Mouse (Mus musculus): ENCODE measurements around the gene Olfr1419. TPM values are rescaled to one million over a fixed set of nuclear protein-coding genes. Genes with fewer than 3 reads are reported as not detected.
"Not testable (repeated sequence)": the region's sequence is repeated elsewhere in the genome, so short reads cannot be mapped to it uniquely, and the experiment has no call there.

Olfr1419 gene
- not detected in 2 replicates for polyA plus RNA-seq (2016; fragmentation: Nextera tagmentation; extraction: Ambion mirVana)

- 58% methylated on average over 1 of the region's 1 CpGs for WGBS
- no peaks in the 10 kb centered on the region for H3K36me3 ChIP-seq
- no peaks in the 10 kb centered on the region for H3K9me3 ChIP-seq (replicated peaks)
- no peak for DNase-seq (ENCODE audit: low spot score)
- no peak within 1 kb of the TSS for H3K27ac ChIP-seq (replicated peaks)
- H3K4me1 ChIP-seq: no peaks in the 10 kb centered on the region
- no peaks in the 10 kb centered on the region for H3K27me3 ChIP-seq (ENCODE audit: low read depth, poor library complexity, severe bottlenecking)
- no peak within 1 kb of the TSS for H3K4me3 ChIP-seq
Observed at GRCm38 (mm10) chr19:11875006-11875405, at the start of gene Olfr1419. Gene Olfr1419, minus strand, starts transcription at chr19:11875106.

DNA sequence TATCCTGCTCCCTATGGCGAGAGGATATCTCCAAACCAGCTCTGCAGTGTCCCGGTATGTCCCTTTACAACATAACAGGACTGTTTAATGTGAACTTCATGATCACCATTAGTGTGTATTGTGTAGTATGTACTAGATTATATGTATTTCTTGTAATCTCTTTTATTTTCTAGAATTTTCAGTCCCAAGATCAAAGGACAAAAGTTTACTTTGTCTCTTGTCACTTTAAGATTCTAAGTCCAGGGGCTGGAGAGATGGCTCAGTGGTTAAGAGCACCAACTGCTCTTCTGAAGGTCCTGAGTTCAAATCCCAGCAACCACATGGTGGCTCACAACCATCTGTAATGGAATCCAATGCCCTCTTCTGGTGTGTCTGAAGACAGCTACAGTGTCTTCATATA is 47.6 kb upstream of the Olfr1419 start:
- not testable (repeated sequence) for H3K9me3 ChIP-seq (replicated peaks); DNase-seq (ENCODE audit: low spot score); H3K4me3 ChIP-seq; H3K27ac ChIP-seq (replicated peaks); H3K27me3 ChIP-seq (ENCODE audit: low read depth, poor library complexity, severe bottlenecking); H3K4me1 ChIP-seq
- WGBS: 96% methylated on average over 2 of the region's 2 CpGs
- H3K36me3 ChIP-seq: peaks cover 91% of the 10 kb centered on the region

- Histone ChIP-seq H3K27me3 (ENCODE audit: low read depth, poor library complexity, severe bottlenecking) (no peaks in the 10 kb centered on the region), H3K4me3 (no peak overlapping the region), H3K9me3 (replicated peaks) (no peaks in the 10 kb centered on the region), H3K36me3 (peaks cover 91% of the 10 kb centered on the region), H3K27ac (replicated peaks) (no peak overlapping the region), H3K4me1 (no peaks in the 10 kb centered on the region)
- WGBS: 100% methylated on average over 1 of the region's 1 CpGs
- no peak for DNase-seq (ENCODE audit: low spot score)
Observed at GRCm38 (mm10) chr19:11922068-11922467, 47.2 kb upstream of the Olfr1419 start.

GRCm38 (mm10) chr19:11915804-11916203 is 40.9 kb upstream of the Olfr1419 start:
- Histone ChIP-seq H3K9me3 (replicated peaks) (no peaks in the 10 kb centered on the region), H3K4me1 (peaks cover 32% of the 10 kb centered on the region), H3K36me3 (peaks cover 57% of the 10 kb centered on the region), H3K4me3 (no peak overlapping the region), H3K27me3 (ENCODE audit: low read depth, poor library complexity, severe bottlenecking) (no peaks in the 10 kb centered on the region), H3K27ac (replicated peaks) (no peak overlapping the region)
- 78% methylated on average over 2 of the region's 2 CpGs for WGBS
- no peak for DNase-seq (ENCODE audit: low spot score)

- Histone ChIP-seq H3K9me3 (replicated peaks) (no peaks in the 10 kb centered on the region), H3K27ac (replicated peaks) (peak overlapping the region; percentile 96)
- DNase-seq (ENCODE audit: low spot score): no peak
Observed at GRCm38 (mm10) chr19:11912533-11913121, 37.7 kb upstream of the Olfr1419 start.

DNA sequence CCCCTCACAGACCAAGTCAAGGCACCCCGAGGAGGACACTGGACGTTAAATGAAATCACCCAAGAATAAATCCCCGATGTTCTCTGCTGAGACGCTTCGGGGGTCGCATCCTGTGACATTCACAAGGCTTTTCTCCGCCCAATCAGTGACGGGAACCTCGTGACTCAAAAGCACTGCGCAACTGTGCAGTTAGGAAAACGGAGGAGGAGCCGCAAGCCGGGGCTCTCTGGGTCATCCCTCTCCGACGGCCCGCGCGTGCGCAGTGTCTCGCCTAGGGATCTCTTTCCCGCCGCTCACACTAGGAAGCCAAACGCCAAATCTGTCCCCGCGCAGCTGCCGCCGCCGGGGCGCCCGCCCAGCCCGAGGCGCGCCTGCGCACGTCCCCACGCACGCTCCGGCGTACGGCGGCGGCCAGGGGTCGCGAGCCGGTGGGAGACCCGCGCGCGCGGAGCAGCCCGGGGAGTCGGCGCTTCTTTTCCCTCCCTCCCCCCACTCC is 37.2 kb upstream of the Olfr1419 start, which contains the start of gene Patl1:
Gene Patl1, plus strand, starts transcription at position 363 of the 496 bp plus-strand sequence.
- peak within 1 kb of the TSS; percentile 96 for H3K27ac ChIP-seq (replicated peaks)
- peaks cover 32% of the 10 kb centered on the region for H3K4me1 ChIP-seq
- H3K27me3 ChIP-seq (ENCODE audit: low read depth, poor library complexity, severe bottlenecking): no peaks in the 10 kb centered on the region
- no peaks in the 10 kb centered on the region for H3K9me3 ChIP-seq (replicated peaks)
- peaks cover 27% of the 10 kb centered on the region for H3K36me3 ChIP-seq
- DNase-seq (ENCODE audit: low spot score): peak; percentile 98
- WGBS: under 1% methylated on average over 41 of the region's 53 CpGs
- H3K4me3 ChIP-seq: peak within 1 kb of the TSS; percentile 91

More at GRCm38 (mm10) chr19:11912533-11913121, 37.7 kb upstream of the Olfr1419 start:
- Histone ChIP-seq H3K4me1 (peaks cover 32% of the 10 kb centered on the region), H3K27me3 (ENCODE audit: low read depth, poor library complexity, severe bottlenecking) (no peaks in the 10 kb centered on the region), H3K4me3 (peak overlapping the region; percentile 91), H3K36me3 (peaks cover 32% of the 10 kb centered on the region)
- WGBS: 1% methylated on average over 45 of the region's 54 CpGs

DNA sequence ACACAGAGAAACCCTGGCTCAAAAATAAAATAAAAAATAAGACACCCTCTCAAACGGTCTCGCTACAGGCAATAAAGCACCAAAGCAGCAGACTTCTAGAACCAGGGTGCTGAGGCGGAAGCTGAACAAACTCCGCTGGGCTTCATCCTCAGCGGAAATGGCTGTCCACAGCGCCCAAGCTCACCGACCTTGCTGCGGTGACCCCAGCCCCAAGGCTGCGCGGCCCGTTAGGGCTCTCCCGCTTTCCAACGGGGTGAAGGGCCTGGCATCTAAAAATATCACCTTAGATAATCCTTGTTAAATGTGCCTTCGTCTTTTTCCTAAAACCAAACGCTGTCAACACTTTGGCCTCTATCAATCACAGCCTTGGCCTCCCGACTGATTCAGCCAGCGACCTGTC is 36.7 kb upstream of the Olfr1419 start:
- peak overlapping the region; percentile 96 for H3K27ac ChIP-seq (replicated peaks)
- peaks cover 22% of the 10 kb centered on the region for H3K36me3 ChIP-seq
- no peaks in the 10 kb centered on the region for H3K9me3 ChIP-seq (replicated peaks)
- H3K4me3 ChIP-seq: peak overlapping the region; percentile 91
- 3% methylated on average over 17 of the region's 17 CpGs for WGBS
- no peaks in the 10 kb centered on the region for H3K27me3 ChIP-seq (ENCODE audit: low read depth, poor library complexity, severe bottlenecking)
- DNase-seq (ENCODE audit: low spot score): no peak
- peaks cover 32% of the 10 kb centered on the region for H3K4me1 ChIP-seq

DNA sequence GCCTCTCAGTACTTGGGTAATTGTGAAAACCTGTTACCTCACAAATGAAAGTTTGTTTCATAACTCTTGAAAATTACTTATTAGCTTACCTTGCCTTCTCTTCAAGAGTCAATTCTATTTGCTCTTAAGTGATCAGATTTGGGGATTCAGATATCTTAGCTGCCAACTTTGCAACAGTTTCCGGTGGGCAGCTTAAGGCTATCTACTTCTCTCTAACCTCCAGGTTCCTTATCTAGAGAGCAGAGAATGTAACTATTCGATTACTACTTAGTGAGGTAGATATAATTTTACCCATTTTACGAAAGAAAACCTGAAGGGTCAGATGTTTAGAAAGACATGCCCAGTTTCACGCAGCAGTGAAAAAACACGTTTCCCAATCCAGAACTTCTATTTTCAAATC is 36.1 kb upstream of the Olfr1419 start:
- 91% methylated on average over 5 of the region's 5 CpGs for WGBS
- Histone ChIP-seq H3K4me3 (peak overlapping the region; percentile 91; the same call in 1 of the 2 replicates), H3K9me3 (replicated peaks) (no peaks in the 10 kb centered on the region), H3K4me1 (peaks cover 30% of the 10 kb centered on the region), H3K36me3 (peaks cover 17% of the 10 kb centered on the region), H3K27ac (replicated peaks) (no peak overlapping the region), H3K27me3 (ENCODE audit: low read depth, poor library complexity, severe bottlenecking) (no peaks in the 10 kb centered on the region)
- no peak for DNase-seq (ENCODE audit: low spot score)

DNA sequence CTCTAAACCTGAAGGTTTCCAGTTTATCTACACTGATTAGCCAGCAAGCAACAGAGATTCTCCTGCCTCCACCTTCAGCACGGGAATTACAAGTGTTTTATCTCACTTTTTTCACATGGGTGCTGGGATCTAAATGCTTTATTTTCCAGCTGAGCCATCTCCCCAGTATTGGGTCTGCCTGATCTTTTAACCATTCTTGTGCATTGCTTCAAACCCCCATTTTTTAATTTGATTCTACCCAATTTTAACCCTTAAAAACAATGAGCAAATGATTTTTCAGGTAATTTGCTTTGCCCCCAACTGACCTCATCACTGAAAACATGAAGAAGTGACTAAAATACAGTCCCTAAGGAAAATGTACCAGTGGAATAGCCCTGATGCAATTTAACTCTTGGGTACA is 11.4 kb upstream of the Olfr1419 start, which contains the start of gene Olfr1420:
Gene Olfr1420, plus strand, starts transcription at position 301 of the 400 bp plus-strand sequence.
- no peak within 1 kb of the TSS for H3K4me3 ChIP-seq
- no peaks in the 10 kb centered on the region for H3K9me3 ChIP-seq (replicated peaks)
- no peaks in the 10 kb centered on the region for H3K27me3 ChIP-seq (ENCODE audit: low read depth, poor library complexity, severe bottlenecking)
- WGBS: 44% methylated on average over 1 of the region's 1 CpGs
- no peaks in the 10 kb centered on the region for H3K4me1 ChIP-seq
- no peak for DNase-seq (ENCODE audit: low spot score)
- no peak within 1 kb of the TSS for H3K27ac ChIP-seq (replicated peaks)
- H3K36me3 ChIP-seq: no peaks in the 10 kb centered on the region

- H3K27ac ChIP-seq (replicated peaks); H3K9me3 ChIP-seq (replicated peaks); H3K36me3 ChIP-seq; DNase-seq (ENCODE audit: low spot score); H3K4me1 ChIP-seq; H3K27me3 ChIP-seq (ENCODE audit: low read depth, poor library complexity, severe bottlenecking); H3K4me3 ChIP-seq: not testable (repeated sequence)
- 65% methylated on average over 22 of the region's 22 CpGs for WGBS
Observed at GRCm38 (mm10) chr19:11878404-11878803, 3.5 kb upstream of the Olfr1419 start.

- WGBS: 82% methylated on average over 2 of the region's 2 CpGs
- Histone ChIP-seq H3K9me3 (replicated peaks) (peaks cover 6% of the 10 kb centered on the region), H3K27me3 (ENCODE audit: low read depth, poor library complexity, severe bottlenecking) (no peaks in the 10 kb centered on the region)
Observed at GRCm38 (mm10) chr19:11867837-11868236, 7.1 kb downstream of the Olfr1419 start.

DNA sequence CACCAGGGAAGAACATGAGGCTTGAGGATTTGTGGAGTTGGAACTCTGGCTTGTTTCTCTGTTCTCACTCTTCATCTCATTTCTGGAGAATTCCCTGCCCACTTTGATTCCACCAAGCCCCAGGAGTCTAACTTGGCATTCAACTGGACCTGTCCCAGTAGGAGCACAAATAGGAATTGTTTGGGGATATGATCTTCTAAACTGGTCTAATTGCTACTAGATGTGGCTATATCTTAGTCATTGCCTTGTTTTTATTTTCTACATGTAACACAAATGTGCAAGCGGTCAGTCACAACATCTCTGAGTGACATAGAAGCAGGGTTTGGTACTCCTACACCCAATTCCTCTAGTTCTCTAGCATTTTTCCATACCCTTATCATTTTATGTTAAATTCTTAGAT is 13.9 kb downstream of the Olfr1419 start, which contains the start of gene Olfr1418:
Gene Olfr1418, minus strand, starts transcription at position 101 of the 400 bp plus-strand sequence.
- Histone ChIP-seq H3K4me3 (no peak within 1 kb of the TSS), H3K27ac (replicated peaks) (no peak within 1 kb of the TSS), H3K4me1 (no peaks in the 10 kb centered on the region), H3K27me3 (ENCODE audit: low read depth, poor library complexity, severe bottlenecking) (no peaks in the 10 kb centered on the region), H3K9me3 (replicated peaks) (no peaks in the 10 kb centered on the region; the same call in 1 of the 2 replicates), H3K36me3 (no peaks in the 10 kb centered on the region)
- DNase-seq (ENCODE audit: low spot score): no peak
- 89% methylated on average over 1 of the region's 1 CpGs for WGBS

More at GRCm38 (mm10) chr19:11867837-11868236, 7.1 kb downstream of the Olfr1419 start:
- H3K36me3 ChIP-seq: no peaks in the 10 kb centered on the region
- no peaks in the 10 kb centered on the region for H3K4me1 ChIP-seq
- no peak for DNase-seq (ENCODE audit: low spot score)
- no peak overlapping the region for H3K4me3 ChIP-seq
- no peak overlapping the region for H3K27ac ChIP-seq (replicated peaks)

DNA sequence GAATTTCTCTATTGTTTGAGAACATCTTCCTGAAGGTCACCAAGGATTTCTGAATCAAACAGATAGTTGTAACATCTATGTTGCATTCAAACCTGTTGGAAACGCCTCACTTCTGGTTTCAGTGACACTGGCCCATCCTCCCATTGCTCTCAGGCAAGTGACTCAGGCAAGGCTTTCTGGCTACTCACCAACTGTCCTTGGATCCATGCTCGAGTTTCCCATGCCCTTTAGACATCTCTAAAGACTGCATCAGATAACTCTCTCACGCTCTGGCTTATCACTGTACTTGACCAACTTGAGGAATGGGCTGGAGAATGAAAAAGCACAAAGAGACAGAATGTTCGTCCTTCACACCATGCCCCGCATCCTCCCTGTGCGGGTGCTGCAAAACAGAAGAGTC is 18.4 kb downstream of the Olfr1419 start:
- Histone ChIP-seq H3K4me1 (no peaks in the 10 kb centered on the region), H3K4me3 (no peak overlapping the region), H3K27ac (replicated peaks) (no peak overlapping the region), H3K27me3 (ENCODE audit: low read depth, poor library complexity, severe bottlenecking) (no peaks in the 10 kb centered on the region), H3K36me3 (no peaks in the 10 kb centered on the region), H3K9me3 (replicated peaks) (no peaks in the 10 kb centered on the region)
- WGBS: 82% methylated on average over 6 of the region's 6 CpGs
- DNase-seq (ENCODE audit: low spot score): no peak
